Mouse (Mus musculus) lung, embryonic 15.5 days (tissue): ENCODE results near the gene Chaf1b. TPM values are rescaled to one million over a fixed set of nuclear protein-coding genes. Genes with fewer than 3 reads are reported as not detected.

Experiments used
- ATAC-seq: fragments of 200-750 bp; cut with Nextera tagmentation; 2 replicates; pipeline ENCODE4 v1.8.0; 2017; ENCODE audit warnings: moderate number of reproducible peaks, borderline replicate concordance; ENCODE audit not compliant: low FRiP score, low TSS enrichment; ENCODE audit errors: extremely low read depth
- H3K27ac ChIP-seq: fragments of 300-500 bp; sonication (generic); 2 replicates; pipeline ENCODE4 v1.5.1; 2015; ENCODE audit warnings: moderate library complexity, mild to moderate bottlenecking, inconsistent platforms
- H3K27me3 ChIP-seq: fragments of 300-500 bp; sonication (generic); 2 replicates; pipeline ENCODE4 v1.6.1; 2015; ENCODE audit warnings: inconsistent platforms
- H3K36me3 ChIP-seq: fragments of 300-500 bp; sonication (generic); 2 replicates; pipeline ENCODE4 v1.6.1; 2015; ENCODE audit warnings: inconsistent platforms
- H3K4me1 ChIP-seq: fragments of 300-500 bp; sonication (generic); 2 replicates; pipeline ENCODE4 v1.6.1; 2015; ENCODE audit warnings: inconsistent platforms
- H3K4me2 ChIP-seq: fragments of 300-500 bp; sonication (generic); 2 replicates; pipeline ENCODE4 v1.6.1; 2015; ENCODE audit warnings: inconsistent platforms, mild to moderate bottlenecking, moderate library complexity
- H3K4me3 ChIP-seq: fragments of 300-500 bp; sonication (generic); 2 replicates; pipeline ENCODE4 v1.5.1; 2015; ENCODE audit warnings: mild to moderate bottlenecking, inconsistent platforms
- H3K9ac ChIP-seq: fragments of 300-500 bp; sonication (generic); 2 replicates; pipeline ENCODE4 v1.6.1; 2015; ENCODE audit warnings: inconsistent platforms
- H3K9me3 ChIP-seq: fragments of 300-500 bp; sonication (generic); 2 replicates; pipeline ENCODE4 v1.6.1; 2016; ENCODE audit warnings: inconsistent platforms
- WGBS: fragments of 180-500 bp; shearing (Covaris S2); methylation state at CpG from one replicate; pipeline ENCODE4 v1.1.7; 2015; 5-methylcytosine and 5-hydroxymethylcytosine counted together
- polyA plus RNA-seq: library from polyadenylated mRNA; unstranded; fragments of >200 nt; fragmentation: Nextera tagmentation; extraction: Ambion mirVana; gene quantifications from 2 replicates; pipeline ENCODE4 v1.2.1, GENCODE M21; 2015

Chaf1b gene
- 80.1 and 81.8 TPM in 2 replicates for polyA plus RNA-seq

DNA sequence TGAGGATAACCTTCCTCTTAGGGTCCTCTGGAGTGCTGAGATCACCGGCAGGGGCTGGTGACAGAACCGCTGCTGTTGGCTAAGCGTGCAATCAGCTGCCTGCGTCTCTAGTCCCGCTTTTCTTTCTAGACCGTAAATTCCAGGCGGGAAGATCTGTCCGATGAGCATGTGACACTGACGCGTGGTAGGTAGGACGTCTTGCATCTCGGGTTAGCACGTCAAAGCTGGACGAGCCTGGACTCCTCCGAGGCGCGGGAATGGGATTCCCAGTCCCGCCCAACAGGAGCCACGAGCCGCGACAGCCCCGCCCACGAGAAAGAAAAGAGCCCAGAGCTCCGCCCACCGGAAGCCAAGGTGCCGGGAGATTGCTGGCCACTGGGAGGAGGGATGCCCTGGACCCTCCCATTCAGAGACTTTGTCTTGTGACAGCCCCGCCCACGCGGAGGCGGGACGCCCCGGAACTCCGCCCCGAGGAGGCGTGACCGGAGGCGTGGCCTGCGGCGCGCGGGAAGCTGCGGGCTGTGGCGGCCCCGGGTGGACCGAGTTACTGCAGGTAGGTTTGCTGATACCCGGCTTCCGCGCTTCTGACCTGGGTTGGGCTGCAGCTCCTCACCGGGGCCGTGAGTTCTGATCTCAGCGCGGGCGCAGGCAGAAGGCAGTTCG, at the start of gene Chaf1b:
Chaf1b (plus strand) TSS at position 479 of the 663 bp plus-strand sequence.
- Histone ChIP-seq H3K9ac (peak within 1 kb of the TSS; percentile 67), H3K27me3 (no peaks in the 10 kb centered on the region), H3K4me3 (peak within 1 kb of the TSS; percentile 85), H3K9me3 (no peaks in the 10 kb centered on the region), H3K4me2 (peak within 1 kb of the TSS; percentile 94), H3K36me3 (peaks cover 12% of the 10 kb centered on the region), H3K27ac (peak within 1 kb of the TSS; percentile 54), H3K4me1 (0 out of 2 replicates have a peak, but pooled peaks cover 11% of the 10 kb centered on the region)
- under 1% methylated on average over 54 of the region's 54 CpGs for WGBS
- peak; percentile 95 for ATAC-seq

DNA sequence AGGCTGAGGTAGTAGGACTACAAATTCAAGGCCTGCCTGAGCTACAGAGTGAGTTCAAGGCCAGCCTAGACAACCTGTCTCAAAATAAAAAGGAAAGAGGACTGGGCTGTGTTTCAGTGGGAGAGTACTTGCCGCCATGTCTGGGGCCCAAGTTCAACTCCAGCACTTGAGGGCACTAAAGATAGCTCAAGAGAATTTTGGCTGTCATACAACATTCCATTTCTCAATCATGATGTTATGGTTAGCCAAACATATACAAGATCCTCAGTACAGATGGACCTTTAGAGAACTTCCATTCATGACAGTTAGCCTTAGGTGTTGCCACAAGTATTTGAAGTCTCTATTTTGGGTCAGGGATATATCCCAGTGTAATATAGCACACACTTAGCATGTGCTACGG, 49.6 kb upstream of the Chaf1b start:
- Histone ChIP-seq H3K27ac (no peak overlapping the region), H3K4me2 (0 out of 2 replicates have a peak overlapping the region, but pooled peaks have one; percentile 1), H3K4me3 (no peak overlapping the region), H3K9me3 (no peaks in the 10 kb centered on the region), H3K9ac (no peak overlapping the region), H3K36me3 (0 out of 2 replicates have a peak, but pooled peaks cover 3% of the 10 kb centered on the region), H3K4me1 (peaks cover 19% of the 10 kb centered on the region), H3K27me3 (no peaks in the 10 kb centered on the region)
- ATAC-seq: no peak
- 77% methylated on average over 2 of the region's 2 CpGs for WGBS

DNA sequence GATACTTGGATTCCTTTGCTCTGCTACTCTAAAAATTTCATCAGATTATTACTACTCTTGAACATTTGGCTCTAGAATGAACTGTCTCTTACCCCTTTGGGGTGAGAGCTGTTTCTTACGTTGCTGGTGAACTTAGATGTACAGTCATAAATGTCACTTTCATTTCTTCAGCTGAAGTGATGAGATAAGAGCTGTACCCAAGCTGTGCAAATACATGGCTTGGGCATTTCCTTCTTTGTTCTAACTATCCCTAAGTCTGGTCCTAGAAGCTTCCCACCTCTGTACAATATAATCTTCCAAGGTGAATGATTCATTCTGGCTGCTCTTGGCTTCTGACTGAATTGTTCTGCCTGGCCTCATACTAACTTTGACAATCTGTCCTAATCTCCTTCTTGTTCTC, 44.7 kb upstream of the Chaf1b start:
- no peak overlapping the region for H3K4me2 ChIP-seq
- no peaks in the 10 kb centered on the region for H3K27me3 ChIP-seq
- no peak for ATAC-seq
- H3K4me3 ChIP-seq: no peak overlapping the region
- H3K36me3 ChIP-seq: 0 out of 2 replicates have a peak, but pooled peaks cover 8% of the 10 kb centered on the region
- peaks cover 6% of the 10 kb centered on the region for H3K4me1 ChIP-seq
- no peaks in the 10 kb centered on the region for H3K9me3 ChIP-seq
- 60% methylated on average over 1 of the region's 1 CpGs for WGBS
- no peak overlapping the region for H3K27ac ChIP-seq
- no peak overlapping the region for H3K9ac ChIP-seq

DNA sequence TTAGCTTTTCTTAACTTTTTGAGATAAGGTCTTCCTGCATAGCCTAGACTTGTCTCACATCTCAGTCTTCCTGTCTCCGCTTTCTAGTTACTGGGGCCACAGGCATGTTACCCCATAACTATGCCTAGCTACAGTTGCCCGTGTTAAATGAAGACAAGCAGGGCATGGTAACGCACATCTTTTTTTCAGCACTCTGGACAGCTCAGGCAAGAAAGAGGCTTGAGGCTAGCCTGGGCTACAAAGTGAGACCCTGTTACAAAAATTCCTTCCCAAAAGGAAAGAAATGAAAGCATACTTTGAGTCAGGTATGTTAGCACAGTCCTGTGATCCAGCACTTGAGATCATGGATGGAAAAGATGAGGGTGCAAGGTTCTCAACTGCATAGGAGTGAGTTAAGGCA, 33.2 kb upstream of the Chaf1b start:
- Histone ChIP-seq H3K9ac (no peak overlapping the region), H3K27me3 (no peaks in the 10 kb centered on the region), H3K4me3 (no peak overlapping the region), H3K27ac (no peak overlapping the region), H3K4me2 (no peak overlapping the region), H3K9me3 (no peaks in the 10 kb centered on the region), H3K4me1 (no peaks in the 10 kb centered on the region), H3K36me3 (peaks cover 84% of the 10 kb centered on the region)
- WGBS: 97% methylated on average over 3 of the region's 3 CpGs
- ATAC-seq: no peak

DNA sequence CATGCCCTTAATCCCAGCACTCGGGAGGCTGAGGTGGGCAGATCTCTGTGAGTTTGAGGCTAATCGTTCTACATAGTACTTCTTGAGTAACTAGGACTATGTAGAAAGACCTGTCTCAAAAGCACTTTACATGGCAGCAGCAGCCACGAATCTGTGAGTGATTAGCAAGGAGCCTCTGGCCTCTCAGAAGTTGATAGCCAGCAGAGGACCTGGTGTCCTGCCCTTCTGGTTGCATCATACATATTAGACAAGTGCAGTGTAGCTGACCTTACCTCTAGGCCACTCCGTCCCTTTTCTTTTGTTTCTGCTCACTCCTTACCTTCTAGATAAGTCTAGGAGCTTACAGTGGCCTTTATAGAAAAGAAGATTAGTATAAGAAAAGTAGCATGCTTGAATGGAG, 23.7 kb upstream of the Chaf1b start:
- no peak overlapping the region for H3K4me2 ChIP-seq
- ATAC-seq: no peak
- peaks cover 76% of the 10 kb centered on the region for H3K36me3 ChIP-seq
- 88% methylated on average over 4 of the region's 4 CpGs for WGBS
- H3K4me3 ChIP-seq: no peak overlapping the region
- H3K27me3 ChIP-seq: no peaks in the 10 kb centered on the region
- no peaks in the 10 kb centered on the region for H3K4me1 ChIP-seq
- H3K9me3 ChIP-seq: no peaks in the 10 kb centered on the region
- H3K9ac ChIP-seq: no peak overlapping the region
- H3K27ac ChIP-seq: no peak overlapping the region

DNA sequence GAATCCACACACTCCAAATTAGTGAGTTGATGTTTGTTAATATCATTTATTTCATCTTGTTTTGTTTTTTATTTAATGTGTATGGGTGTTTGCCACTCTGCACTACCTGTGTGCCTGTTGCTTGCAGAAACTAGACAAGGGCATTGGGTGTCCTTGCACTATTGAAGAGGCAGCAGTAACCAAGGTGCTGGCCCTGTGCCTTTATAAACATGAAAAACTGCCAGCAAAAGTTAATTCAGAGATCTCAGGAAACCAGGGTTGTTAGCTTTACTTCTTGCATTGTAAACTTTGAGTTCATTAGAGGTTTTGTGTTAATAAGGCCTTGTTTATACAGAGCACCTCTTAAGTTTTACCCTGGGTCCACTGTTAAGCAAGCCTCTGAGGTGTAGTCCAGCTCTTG, 23.0 kb upstream of the Chaf1b start:
- Histone ChIP-seq H3K27ac (no peak overlapping the region), H3K36me3 (peaks cover 77% of the 10 kb centered on the region), H3K4me3 (no peak overlapping the region), H3K27me3 (no peaks in the 10 kb centered on the region), H3K4me1 (no peaks in the 10 kb centered on the region), H3K4me2 (no peak overlapping the region), H3K9ac (no peak overlapping the region), H3K9me3 (no peaks in the 10 kb centered on the region)
- ATAC-seq: no peak

DNA sequence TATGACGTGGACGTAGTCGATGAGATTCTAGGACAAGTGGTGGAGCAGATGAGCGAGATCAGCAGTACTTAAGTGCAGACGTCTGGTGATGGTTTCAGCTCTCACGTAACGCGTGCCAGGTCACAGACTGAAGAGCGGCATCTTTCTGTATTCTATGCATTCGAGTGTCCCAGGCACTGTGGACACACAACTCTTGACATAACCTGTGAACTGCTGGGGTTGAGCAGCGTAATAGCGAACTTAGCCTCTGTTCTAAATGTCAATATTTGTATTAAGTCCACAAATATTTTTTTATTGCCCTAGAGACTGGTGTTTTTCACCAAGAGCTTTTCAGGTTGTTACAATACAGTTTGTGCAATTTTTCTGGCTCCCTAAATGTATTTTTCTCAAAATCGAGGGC, 8.9 kb upstream of the Chaf1b start:
- Histone ChIP-seq H3K4me1 (no peaks in the 10 kb centered on the region), H3K4me3 (no peak overlapping the region), H3K27ac (no peak overlapping the region), H3K36me3 (peaks cover 70% of the 10 kb centered on the region), H3K27me3 (no peaks in the 10 kb centered on the region), H3K9me3 (no peaks in the 10 kb centered on the region), H3K4me2 (no peak overlapping the region), H3K9ac (no peak overlapping the region)
- WGBS: 82% methylated on average over 13 of the region's 13 CpGs
- no peak for ATAC-seq

DNA sequence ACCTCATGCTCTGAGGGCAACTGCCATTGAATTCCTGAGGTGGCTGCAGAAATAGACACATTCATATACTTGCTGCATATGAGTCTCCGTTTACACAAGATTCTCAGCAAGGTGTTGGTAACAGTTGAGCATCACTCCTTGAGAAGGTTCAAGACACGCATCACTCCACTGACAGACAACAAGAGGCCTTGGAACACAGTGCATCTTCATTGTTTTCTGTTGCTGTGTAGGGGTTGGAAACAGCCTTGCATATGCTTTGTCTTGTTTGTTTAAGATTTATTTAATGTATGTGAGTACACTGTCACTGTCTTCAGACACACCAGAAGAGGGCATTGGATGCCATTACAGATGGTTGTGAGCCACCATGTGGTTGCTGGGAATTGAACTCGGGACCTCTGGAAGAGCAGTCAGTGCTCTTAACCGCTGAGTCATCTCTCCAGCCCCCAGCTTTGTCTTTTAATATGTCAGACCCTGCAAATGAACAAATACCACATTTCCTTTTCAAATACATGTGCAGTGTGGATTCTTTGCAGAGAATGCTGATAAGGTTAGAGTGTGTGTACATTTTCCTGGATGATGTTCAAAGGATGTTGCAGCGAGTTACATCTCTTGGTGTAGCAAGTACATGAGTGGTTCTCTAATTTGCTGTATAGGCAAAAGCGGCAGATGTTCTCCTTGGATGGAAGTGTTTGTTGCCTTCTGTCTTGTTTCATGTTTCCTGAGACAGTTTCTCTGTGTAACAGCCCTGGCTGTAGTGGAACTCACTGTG, 5.9 kb upstream of the Chaf1b start:
- H3K4me3 ChIP-seq: no peak overlapping the region
- H3K27ac ChIP-seq: no peak overlapping the region
- peaks cover 43% of the 10 kb centered on the region for H3K36me3 ChIP-seq
- no peaks in the 10 kb centered on the region for H3K9me3 ChIP-seq
- ATAC-seq: no peak
- no peaks in the 10 kb centered on the region for H3K27me3 ChIP-seq
- no peak overlapping the region for H3K9ac ChIP-seq
- 70% methylated on average over 6 of the region's 6 CpGs for WGBS
- H3K4me2 ChIP-seq: no peak overlapping the region
- no peaks in the 10 kb centered on the region for H3K4me1 ChIP-seq

DNA sequence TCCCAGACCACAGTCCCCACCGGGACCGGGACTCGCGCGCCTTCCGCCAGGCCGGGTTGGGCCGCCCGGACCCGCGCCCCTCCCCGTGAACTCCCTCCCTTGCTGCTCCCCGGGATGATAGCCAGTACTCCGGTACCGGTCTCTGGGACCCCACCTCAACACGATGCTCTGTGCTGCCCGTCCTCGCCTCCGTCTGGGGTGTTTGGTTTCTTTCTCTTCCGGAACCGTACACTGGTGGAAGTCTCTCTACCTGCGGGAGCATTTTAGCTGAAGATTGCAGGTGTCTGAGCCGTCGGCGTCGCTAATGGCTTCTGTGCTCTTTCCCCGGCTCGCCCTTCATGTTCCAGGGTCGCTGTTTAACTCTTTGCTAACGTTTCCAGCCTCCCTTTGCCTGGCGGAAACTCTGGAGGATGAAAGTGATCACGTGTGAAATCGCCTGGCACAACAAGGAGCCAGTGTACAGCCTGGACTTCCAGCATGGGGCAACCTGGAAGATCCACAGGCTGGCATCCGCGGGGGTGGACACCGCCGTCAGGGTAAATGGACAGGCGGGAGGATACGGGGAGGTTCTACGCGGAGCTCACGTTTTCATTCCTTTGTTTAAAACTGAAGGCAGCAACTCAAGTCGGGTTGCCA, 503 bp downstream of the Chaf1b start:
- H3K27ac ChIP-seq: peak overlapping the region; percentile 54
- peak; percentile 59 for ATAC-seq
- no peaks in the 10 kb centered on the region for H3K27me3 ChIP-seq

DNA sequence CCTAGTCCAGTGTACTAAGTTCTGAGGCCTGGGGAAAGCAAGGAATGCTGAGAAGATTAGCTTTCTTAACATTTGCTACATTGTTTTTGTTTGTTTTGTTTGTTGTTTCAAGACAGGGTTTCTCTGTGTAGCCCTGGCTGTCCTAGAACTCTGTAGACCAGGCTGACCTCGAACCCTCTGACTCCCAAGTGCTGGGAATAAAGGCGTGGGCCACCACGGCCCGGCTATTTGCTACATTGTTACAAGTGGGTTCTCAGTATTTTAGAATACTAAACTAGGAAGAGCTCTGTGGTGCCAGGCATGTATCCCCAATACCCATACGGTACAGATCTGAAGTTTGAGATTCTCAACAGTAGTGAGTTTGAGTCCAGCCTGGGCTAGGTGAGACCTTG, 1.0 kb downstream of the Chaf1b start:
- no peak for ATAC-seq
- Histone ChIP-seq H3K9me3 (no peaks in the 10 kb centered on the region), H3K4me1 (0 out of 2 replicates have a peak, but pooled peaks cover 11% of the 10 kb centered on the region), H3K27ac (no peak overlapping the region), H3K9ac (peak overlapping the region; percentile 67), H3K36me3 (peaks cover 21% of the 10 kb centered on the region), H3K27me3 (no peaks in the 10 kb centered on the region), H3K4me2 (peak overlapping the region; percentile 94), H3K4me3 (peak overlapping the region; percentile 85)
- WGBS: 40% methylated on average over 5 of the region's 5 CpGs

More for the DNA sequence above, 503 bp downstream of the Chaf1b start:
- Histone ChIP-seq H3K9ac (peak overlapping the region; percentile 67), H3K4me2 (peak overlapping the region; percentile 94), H3K4me1 (0 out of 2 replicates have a peak, but pooled peaks cover 11% of the 10 kb centered on the region), H3K9me3 (no peaks in the 10 kb centered on the region), H3K4me3 (peak overlapping the region; percentile 85), H3K36me3 (peaks cover 17% of the 10 kb centered on the region)
- WGBS: under 1% methylated on average over 43 of the region's 43 CpGs

DNA sequence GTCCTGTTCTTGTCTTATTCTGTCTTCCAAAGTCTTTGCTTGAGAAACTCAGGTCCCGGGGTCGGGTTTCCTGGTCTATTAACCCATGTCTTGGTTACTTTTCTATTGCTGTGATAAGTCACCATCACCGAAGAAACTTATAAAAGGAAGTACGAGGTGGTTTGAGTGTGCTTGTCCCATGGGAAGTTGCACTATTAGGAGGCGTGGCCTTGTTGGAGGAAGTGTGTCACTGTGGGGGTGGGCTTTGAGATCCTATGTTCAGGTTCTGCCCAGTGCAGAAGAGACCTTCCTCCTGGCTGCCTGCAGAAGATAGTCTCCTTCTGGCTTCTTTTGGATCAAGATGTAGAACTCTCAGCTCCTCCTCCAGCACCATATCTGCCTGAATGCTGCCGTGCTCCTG, 4.8 kb downstream of the Chaf1b start:
- Histone ChIP-seq H3K4me2 (no peak overlapping the region), H3K27me3 (no peaks in the 10 kb centered on the region), H3K36me3 (peaks cover 57% of the 10 kb centered on the region), H3K4me3 (no peak overlapping the region), H3K9ac (no peak overlapping the region), H3K9me3 (no peaks in the 10 kb centered on the region), H3K27ac (no peak overlapping the region), H3K4me1 (peaks cover 11% of the 10 kb centered on the region; the same call in 1 of the 2 replicates)
- 83% methylated on average over 6 of the region's 6 CpGs for WGBS
- ATAC-seq: no peak
